Mouse (Mus musculus) lung, embryonic 16.5 days (tissue): ENCODE data around the gene Pknox2. TPM values are rescaled to one million over a fixed set of nuclear protein-coding genes. Genes with fewer than 3 reads are reported as not detected.

Experiments
- ATAC-seq: fragments of 200-750 bp; cut with Nextera tagmentation; 2 replicates; pipeline ENCODE4 v1.8.0; 2017; ENCODE audit warnings: low read depth, mild to moderate bottlenecking, moderate library complexity
- H3K27ac ChIP-seq: fragments of 300-500 bp; sonication (generic); 2 replicates; pipeline ENCODE4 v1.5.1; 2014; ENCODE audit warnings: mild to moderate bottlenecking, control low read depth, low read length
- H3K27me3 ChIP-seq: fragments of 300-500 bp; sonication (generic); 2 replicates; pipeline ENCODE4 v1.6.1; 2014; ENCODE audit warnings: low read depth, low read length, mixed read lengths; ENCODE audit not compliant: control insufficient read depth, insufficient read depth
- H3K36me3 ChIP-seq: fragments of 300-500 bp; sonication (generic); 2 replicates; pipeline ENCODE4 v1.6.1; 2014; ENCODE audit warnings: low read length; ENCODE audit not compliant: control insufficient read depth, insufficient read depth
- H3K4me1 ChIP-seq: fragments of 300-500 bp; sonication (generic); replicated peaks from 2 replicates; pipeline ENCODE4 v1.6.1; 2014; ENCODE audit warnings: low read length, mixed read lengths; ENCODE audit not compliant: control insufficient read depth, insufficient read depth
- H3K4me2 ChIP-seq: fragments of 300-500 bp; sonication (generic); 2 replicates; pipeline ENCODE4 v1.6.1; 2014; ENCODE audit warnings: low read depth, low read length, control low read depth
- H3K4me3 ChIP-seq: fragments of 300-500 bp; sonication (generic); 2 replicates; pipeline ENCODE4 v1.5.1; 2014; ENCODE audit warnings: mild to moderate bottlenecking, low read length, control low read depth
- H3K9ac ChIP-seq: fragments of 300-500 bp; sonication (generic); 2 replicates; pipeline ENCODE4 v1.6.1; 2014; ENCODE audit warnings: low read length, control low read depth
- H3K9me3 ChIP-seq: fragments of 300-500 bp; sonication (generic); 2 replicates; pipeline ENCODE4 v1.6.1; 2016; ENCODE audit warnings: low read length; ENCODE audit not compliant: control insufficient read depth
- WGBS: fragments of 180-500 bp; shearing (Covaris S2); extraction: QIAGEN DNeasy Blood & Tissue Kit; methylation state at CpG from one replicate; pipeline ENCODE4 v1.1.7; 2014; 5-methylcytosine and 5-hydroxymethylcytosine counted together
- polyA plus RNA-seq: library from polyadenylated mRNA; unstranded; fragments of >200 nt; fragmentation: Nextera tagmentation; extraction: Ambion mirVana; gene quantifications from 2 replicates; pipeline ENCODE4 v1.2.1, GENCODE M21; 2015

The Pknox2 gene
- polyA plus RNA-seq, 1 experiment from 2014 or later, result 12.8 TPM

- H3K4me2 ChIP-seq, result peak overlapping the region; percentile 42
- H3K27me3 ChIP-seq, result no peaks in the 10 kb centered on the region
- H3K4me1 ChIP-seq, result peaks cover 5% of the 10 kb centered on the region; the same call in 1 of the 2 replicates
- H3K9ac ChIP-seq, result no peak overlapping the region
- H3K4me3 ChIP-seq, result no peak overlapping the region
- WGBS, result 36% methylated on average over 16 of the region's 16 CpGs
- ATAC-seq, result peak; percentile 92
- H3K27ac ChIP-seq, result no peak overlapping the region
- peaks cover 8% of the 10 kb centered on the region; the same call in 1 of the 2 replicates for H3K36me3 ChIP-seq
- no peaks in the 10 kb centered on the region; the same call in 1 of the 2 replicates for H3K9me3 ChIP-seq
These were observed 213.3 kb downstream of the Pknox2 start for GRCm38 (mm10) chr9:36933813-36934493.

DNA sequence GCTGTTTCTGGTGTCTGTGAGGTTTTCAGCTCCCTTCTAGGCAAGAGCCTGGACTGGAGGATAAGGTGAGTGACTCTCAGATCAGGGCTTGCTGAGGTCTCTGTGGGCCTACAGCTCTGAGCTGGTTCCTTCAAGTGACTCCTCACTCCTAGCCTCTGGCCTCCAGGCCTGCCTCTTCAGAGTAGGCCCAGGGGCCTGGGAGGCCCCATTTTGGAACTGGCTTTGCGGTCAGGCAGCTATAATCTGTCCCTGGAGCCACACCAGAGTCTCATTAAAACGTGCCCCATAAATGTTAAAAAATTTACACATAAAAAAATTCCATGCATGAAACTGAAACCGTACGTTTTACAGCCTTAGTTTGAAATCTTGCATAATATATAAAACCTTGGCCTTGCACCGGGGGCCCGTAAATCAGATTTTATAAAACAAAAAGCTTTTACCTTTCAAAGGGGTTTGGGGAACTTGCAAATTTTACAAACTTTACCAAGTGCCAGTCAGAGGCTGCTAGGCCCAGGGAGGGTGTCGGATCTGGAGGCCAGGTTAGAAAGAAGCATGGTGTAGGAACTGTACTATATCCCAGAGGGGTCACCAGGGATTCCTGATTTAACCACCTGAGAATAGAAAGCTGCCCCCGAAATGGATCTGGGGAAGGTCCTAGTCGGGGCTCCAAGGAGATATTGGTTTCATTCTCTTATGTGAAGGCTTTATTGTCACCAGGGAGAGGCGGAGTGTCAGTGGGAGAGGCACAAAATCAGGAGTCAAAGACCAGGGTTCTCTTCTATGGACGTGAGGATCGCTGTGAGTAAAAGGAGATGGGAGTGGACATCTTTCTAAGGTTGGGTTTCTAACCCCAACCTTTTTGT, 214.0 kb downstream of the Pknox2 start:
- WGBS, result 74% methylated on average over 12 of the region's 12 CpGs
- no peaks in the 10 kb centered on the region for H3K27me3 ChIP-seq
- 0 out of 2 replicates have a peak, but pooled peaks have one; percentile 4 for ATAC-seq
- no peak overlapping the region for H3K4me3 ChIP-seq
- no peak overlapping the region for H3K9ac ChIP-seq
- no peak overlapping the region for H3K27ac ChIP-seq
- no peaks in the 10 kb centered on the region; the same call in 1 of the 2 replicates for H3K9me3 ChIP-seq
- peaks cover 5% of the 10 kb centered on the region; the same call in 1 of the 2 replicates for H3K4me1 ChIP-seq
- peaks cover 8% of the 10 kb centered on the region; the same call in 1 of the 2 replicates for H3K36me3 ChIP-seq
- no peak overlapping the region for H3K4me2 ChIP-seq

- peaks cover 5% of the 10 kb centered on the region; the same call in 1 of the 2 replicates for H3K4me1 ChIP-seq
- no peak overlapping the region for H3K9ac ChIP-seq
- no peaks in the 10 kb centered on the region for H3K27me3 ChIP-seq
- 42% methylated on average over 4 of the region's 4 CpGs for WGBS
- no peak overlapping the region for H3K27ac ChIP-seq
- peaks cover 8% of the 10 kb centered on the region; the same call in 1 of the 2 replicates for H3K36me3 ChIP-seq
- no peak overlapping the region for H3K4me3 ChIP-seq
- H3K4me2 ChIP-seq, result no peak overlapping the region
- no peak for ATAC-seq
- H3K9me3 ChIP-seq, result no peaks in the 10 kb centered on the region; the same call in 1 of the 2 replicates
These were observed 215.6 kb downstream of the Pknox2 start for GRCm38 (mm10) chr9:36931657-36932056.

DNA sequence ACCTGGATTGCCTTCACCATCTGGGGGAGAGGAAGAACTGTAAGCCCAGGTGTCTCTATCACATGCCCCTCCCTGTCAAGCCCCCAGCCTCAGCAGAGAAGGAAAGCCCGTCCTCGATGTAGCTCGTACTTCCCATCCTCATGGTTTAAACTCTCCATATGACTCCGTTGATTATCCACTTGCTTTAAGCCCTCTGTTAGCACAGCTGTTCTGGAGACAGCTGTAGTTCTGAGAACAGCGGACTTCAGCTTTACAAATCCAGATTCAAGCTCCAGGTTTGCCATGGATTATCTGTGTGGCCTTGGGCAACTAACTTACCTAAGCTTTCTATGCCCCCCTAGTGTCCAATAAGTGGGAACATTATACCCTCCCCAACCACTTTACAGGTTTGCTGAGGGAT, 223.5 kb downstream of the Pknox2 start:
- Histone ChIP-seq H3K4me1 (no peaks in the 10 kb centered on the region), H3K36me3 (no peaks in the 10 kb centered on the region), H3K9ac (no peak overlapping the region), H3K4me2 (no peak overlapping the region), H3K4me3 (no peak overlapping the region), H3K27me3 (no peaks in the 10 kb centered on the region), H3K9me3 (no peaks in the 10 kb centered on the region), H3K27ac (no peak overlapping the region)
- WGBS, result 70% methylated on average over 5 of the region's 5 CpGs
- no peak for ATAC-seq

- Histone ChIP-seq H3K9me3 (no peaks in the 10 kb centered on the region), H3K4me3 (no peak overlapping the region), H3K4me2 (no peak overlapping the region), H3K4me1 (peaks cover 4% of the 10 kb centered on the region; the same call in 1 of the 2 replicates), H3K27ac (no peak overlapping the region), H3K9ac (no peak overlapping the region), H3K27me3 (no peaks in the 10 kb centered on the region), H3K36me3 (no peaks in the 10 kb centered on the region)
- WGBS, result 68% methylated on average over 13 of the region's 13 CpGs
- no peak for ATAC-seq
These were observed 225.3 kb downstream of the Pknox2 start for GRCm38 (mm10) chr9:36921718-36922415.

- H3K4me2 ChIP-seq, result no peak overlapping the region
- peaks cover 9% of the 10 kb centered on the region; the same call in 1 of the 2 replicates for H3K4me1 ChIP-seq
- H3K4me3 ChIP-seq, result no peak overlapping the region
- no peak overlapping the region for H3K9ac ChIP-seq
- H3K36me3 ChIP-seq, result no peaks in the 10 kb centered on the region
- no peaks in the 10 kb centered on the region for H3K9me3 ChIP-seq
- H3K27ac ChIP-seq, result no peak overlapping the region
- ATAC-seq, result no peak
- 48% methylated on average over 4 of the region's 4 CpGs for WGBS
- no peaks in the 10 kb centered on the region for H3K27me3 ChIP-seq
These were observed 227.7 kb downstream of the Pknox2 start for GRCm38 (mm10) chr9:36919472-36919871.

GRCm38 (mm10) chr9:36918582-36918981, 228.6 kb downstream of the Pknox2 start:
- no peak overlapping the region for H3K27ac ChIP-seq
- H3K9ac ChIP-seq, result no peak overlapping the region
- WGBS, result 45% methylated on average over 3 of the region's 3 CpGs
- peaks cover 9% of the 10 kb centered on the region; the same call in 1 of the 2 replicates for H3K4me1 ChIP-seq
- H3K9me3 ChIP-seq, result no peaks in the 10 kb centered on the region
- H3K36me3 ChIP-seq, result no peaks in the 10 kb centered on the region
- no peak for ATAC-seq
- no peak overlapping the region for H3K4me2 ChIP-seq
- no peak overlapping the region for H3K4me3 ChIP-seq
- no peaks in the 10 kb centered on the region for H3K27me3 ChIP-seq

DNA sequence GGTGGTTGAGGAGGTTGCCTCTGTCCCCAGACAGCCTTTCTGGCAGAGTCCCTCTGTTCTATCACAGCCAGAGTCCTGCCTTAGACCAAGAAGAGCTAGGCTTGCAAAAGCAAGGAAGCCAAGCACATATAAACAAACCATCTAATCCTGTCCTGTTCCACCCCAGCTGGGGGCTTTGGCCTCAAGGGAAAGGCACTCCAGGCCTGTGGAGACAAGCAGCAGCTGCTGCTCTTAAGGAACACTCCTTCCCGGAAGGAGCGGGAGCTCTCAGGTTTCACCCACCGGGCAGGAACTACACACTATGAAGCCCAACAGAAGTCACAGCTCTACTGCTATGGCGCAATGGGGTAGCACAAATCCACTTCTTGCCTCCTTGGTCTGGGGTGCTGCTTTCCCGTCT, 230.3 kb downstream of the Pknox2 start:
- Histone ChIP-seq H3K27ac (peak overlapping the region; percentile 82), H3K4me1 (peaks cover 9% of the 10 kb centered on the region; the same call in 1 of the 2 replicates), H3K36me3 (no peaks in the 10 kb centered on the region), H3K27me3 (no peaks in the 10 kb centered on the region), H3K9ac (peak overlapping the region; percentile 32; the same call in 1 of the 2 replicates), H3K4me2 (peak overlapping the region; percentile 42; the same call in 1 of the 2 replicates), H3K9me3 (no peaks in the 10 kb centered on the region), H3K4me3 (no peak overlapping the region)
- ATAC-seq, result peak; percentile 93
- 16% methylated on average over 5 of the region's 5 CpGs for WGBS
